Mouse (Mus musculus) megakaryocyte, embryonic 14.5 days (primary cell): ENCODE measurements around the gene Cntln.

Experiments
- FLI1 ChIP-seq: IDR thresholded peaks from 2 replicates; pipeline ENCODE4 v1.6.1; 2012; ENCODE audit warnings: low read length, inconsistent platforms, mixed read lengths
- GATA1 ChIP-seq: IDR thresholded peaks from 3 replicates; pipeline ENCODE4 v1.6.1; 2012; ENCODE audit warnings: mixed read lengths, low read length, inconsistent platforms, borderline replicate concordance

DNA sequence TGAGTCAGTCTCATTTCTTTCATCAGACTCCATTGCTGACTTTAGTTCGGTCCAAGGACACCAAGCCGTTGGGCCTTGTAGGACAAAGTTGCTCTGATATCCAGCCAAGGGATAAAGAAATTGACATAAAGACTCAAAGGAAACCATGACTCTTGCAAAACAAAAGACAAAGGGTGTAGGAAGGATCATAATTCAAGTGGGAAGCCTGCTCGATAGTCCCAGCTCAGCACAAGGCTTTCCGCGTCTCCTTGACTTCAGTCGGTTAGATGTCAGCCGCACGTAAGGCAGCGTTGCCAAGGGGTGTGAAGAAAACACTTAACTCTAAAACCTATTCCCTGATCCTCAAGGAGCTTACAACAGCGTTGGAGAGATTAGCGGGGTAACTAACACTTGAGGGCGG, 463 bp upstream of the Cntln start:
- no peak for TF ChIP-seq GATA1
- no peak for TF ChIP-seq FLI1
